Mouse (Mus musculus) spleen, adult 2 months (tissue): ENCODE results near the gene Tmem263.

Experiments
- CTCF ChIP-seq: fragments of 200-500 bp; IDR thresholded peaks from 2 replicates; pipeline ENCODE4 v1.5.1; 2011; ENCODE audit warnings: mild to moderate bottlenecking, inconsistent platforms; ENCODE audit not compliant: insufficient read depth, insufficient read length, insufficient replicate concordance; ENCODE audit errors: extremely low read depth
- POLR2A ChIP-seq: fragments of 200-500 bp; IDR thresholded peaks from 2 replicates; pipeline ENCODE4 v1.6.1; 2011; ENCODE audit warnings: low read depth, low read length, inconsistent platforms

DNA sequence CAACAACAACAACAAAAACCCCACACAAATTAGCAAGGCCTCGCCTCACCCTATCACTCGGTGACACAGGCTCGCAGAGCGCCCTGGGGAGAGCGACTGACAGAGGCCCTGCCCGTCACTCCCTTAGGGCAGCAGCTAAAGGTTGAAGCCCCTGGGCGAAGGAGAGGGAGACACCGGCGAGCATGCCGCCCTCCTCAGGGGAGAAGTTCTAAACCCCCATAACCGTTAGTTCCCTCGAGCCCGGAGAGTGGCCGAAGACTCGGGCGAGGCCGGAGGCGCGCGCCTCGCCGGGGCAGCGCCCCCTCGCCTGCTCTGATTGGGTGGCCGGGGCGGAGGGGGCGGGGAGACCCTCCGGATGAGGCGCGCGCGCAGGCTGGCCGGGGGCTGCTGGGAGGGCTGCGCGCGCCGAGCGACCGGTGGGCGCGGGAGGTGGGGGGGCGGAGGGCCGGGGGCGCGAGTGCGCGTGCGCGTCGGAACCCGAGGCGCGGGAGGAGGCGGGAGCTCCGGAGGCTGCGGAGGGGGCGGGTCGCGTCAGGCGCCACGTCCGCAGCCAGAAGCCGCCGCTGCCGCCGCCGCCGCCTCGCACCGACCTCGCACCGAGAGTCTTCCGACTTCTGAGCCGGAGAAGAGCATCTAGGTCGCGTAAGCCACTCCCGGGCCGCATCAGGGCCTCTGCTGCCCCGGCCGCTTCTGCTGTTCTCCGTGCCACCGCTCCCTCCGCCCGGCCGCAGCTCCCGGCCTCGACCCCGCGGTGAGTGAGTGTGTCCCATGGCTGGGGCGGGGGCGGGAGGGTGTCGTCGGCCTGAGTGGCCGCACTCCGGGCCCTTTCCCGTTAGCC is at the start of gene Tmem263, which contains the start of gene Fhl4:
- TF ChIP-seq POLR2A (no peak; the same call in 1 of the 2 replicates), CTCF (no peak)
